Mouse (Mus musculus) central nervous system, embryonic 11.5 days (tissue): ENCODE data around the gene 4921539E11Rik. TPM values are rescaled to one million over a fixed set of nuclear protein-coding genes. Genes with fewer than 3 reads are reported as not detected.

Source experiments
- polyA plus RNA-seq: library from polyadenylated mRNA; depleted of rRNA; stranded (reverse); fragments of >200 nt; gene quantifications from 2 replicates; pipeline ENCODE4 v1.2.3, GENCODE M21; 2012; rRNA removed

4921539E11Rik gene
- polyA plus RNA-seq: not detected in 2 replicates

DNA sequence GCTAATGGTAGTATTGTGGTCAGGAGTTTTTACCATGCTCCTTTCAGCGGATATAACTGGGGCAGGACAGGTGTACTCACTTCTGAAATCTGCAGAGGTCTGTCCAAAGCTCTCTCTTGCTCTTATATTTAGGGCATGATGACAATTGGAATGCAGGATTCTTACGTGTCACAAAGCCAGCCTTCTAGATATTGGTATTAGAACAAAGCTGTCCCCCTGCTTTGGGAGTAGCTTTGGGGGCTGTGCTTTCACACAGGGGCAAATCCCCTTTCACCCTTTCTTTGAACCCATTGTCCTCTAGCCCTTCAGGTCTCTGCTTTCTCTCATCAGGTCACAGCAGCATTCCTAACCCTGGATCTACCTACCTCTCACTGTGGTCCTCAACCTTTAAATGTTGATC is at the start of gene 4921539E11Rik:
TSS of gene 4921539E11Rik (minus strand) at position 101 of the 400 bp plus-strand sequence.

DNA sequence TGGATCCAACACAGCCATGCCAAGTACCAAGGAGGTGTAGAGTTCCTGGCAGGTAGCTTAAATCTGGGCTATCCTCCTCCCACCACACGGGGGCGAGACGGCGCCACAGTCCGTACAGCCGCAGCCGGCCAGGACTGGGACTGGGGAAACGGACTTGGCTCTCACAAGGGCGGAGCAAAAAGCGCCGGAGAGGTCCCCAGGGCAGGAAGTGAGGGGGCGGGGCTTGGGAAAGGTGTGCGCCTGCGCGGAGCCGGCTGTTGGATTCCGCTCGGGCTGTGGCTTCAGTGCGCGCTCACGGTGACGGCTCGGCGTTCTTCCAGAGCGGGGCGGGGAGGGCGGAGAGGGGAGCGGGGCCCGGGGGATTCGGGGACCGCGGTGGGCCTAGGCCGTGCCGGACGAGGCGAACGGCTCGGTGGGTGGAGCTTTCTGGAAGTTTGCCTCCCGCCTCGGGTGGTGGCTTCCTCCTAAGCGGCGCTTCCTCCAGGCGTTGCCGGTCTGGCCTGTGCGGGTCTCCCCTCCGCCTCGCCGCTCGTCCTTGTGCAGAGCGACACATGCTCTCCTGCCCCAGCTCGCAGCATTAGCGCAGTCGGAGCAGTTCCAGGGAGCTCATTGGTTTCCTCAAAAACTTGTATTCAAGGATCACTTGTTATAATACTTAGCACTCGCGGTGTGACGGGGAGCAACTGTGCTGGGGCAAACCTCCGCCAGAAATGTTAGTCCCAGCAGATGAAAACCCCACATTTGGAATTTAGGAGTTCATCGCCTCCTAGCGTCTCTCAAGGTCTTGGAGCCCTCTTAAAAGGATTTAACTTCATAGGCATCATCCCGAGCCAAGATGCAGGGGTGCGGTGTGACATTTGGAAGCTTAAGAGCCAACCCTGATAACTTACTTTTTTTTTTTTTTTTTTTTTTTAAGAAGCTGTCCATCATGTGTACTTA is 23.2 kb upstream of the 4921539E11Rik start, which contains the start of gene Oma1:
TSS of gene Oma1 (plus strand) at position 226 of the 939 bp plus-strand sequence.

DNA sequence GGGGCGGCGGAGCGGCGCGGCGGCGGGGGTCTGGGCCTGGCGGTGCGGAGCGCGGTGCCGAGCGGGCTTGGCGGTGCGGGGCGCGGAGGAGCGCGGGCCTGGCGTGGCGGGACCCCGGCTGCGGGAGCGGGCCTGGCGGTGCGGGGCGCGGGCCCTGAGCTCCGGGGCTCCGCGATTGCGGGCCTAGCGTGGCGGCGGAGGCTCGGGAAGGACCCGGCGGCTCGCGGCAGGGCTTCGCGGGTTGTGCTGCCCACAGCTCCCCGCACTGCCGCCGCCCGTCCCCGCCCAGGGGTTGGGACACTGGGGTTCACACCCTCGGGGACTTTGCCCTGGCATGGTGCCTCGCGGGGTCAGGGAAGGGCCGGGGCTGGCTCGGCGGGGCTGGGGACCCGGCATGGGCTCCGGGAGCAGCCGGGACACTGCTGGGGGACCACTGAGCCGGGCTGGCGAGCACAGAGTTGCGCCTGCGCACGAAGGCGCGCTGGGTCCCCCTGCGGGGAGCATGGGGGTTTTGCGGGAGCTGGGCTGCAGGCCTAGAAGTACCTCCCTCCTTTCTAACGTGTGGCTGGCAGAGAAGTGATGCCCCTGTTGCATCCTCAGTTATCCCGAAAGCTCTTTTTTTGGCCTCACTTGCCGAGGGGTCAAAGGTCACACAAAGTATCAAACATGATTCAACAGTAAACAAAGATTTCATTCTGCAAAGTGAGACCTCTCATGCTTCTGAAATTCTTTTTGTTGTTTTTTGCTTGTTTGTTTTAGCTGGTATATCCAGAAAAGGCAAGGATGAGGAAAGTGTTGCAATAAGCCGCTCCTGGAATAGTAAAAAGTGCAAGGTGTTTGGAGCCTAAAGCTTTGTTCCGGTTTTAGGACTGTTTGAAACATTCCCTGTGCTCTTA is 75.5 kb downstream of the 4921539E11Rik start, which contains the start of gene Slc35d1:
TSS of gene Slc35d1 (minus strand) at position 240 of the 896 bp plus-strand sequence.

Other genes starting within 250 kb of the 4921539E11Rik start
- 38.3 and 43.1 TPM in 2 replicates for gene Mier1, start 176.5 kb downstream of the 4921539E11Rik start, polyA plus RNA-seq
- gene Wdr78, start 176.3 kb downstream of the 4921539E11Rik start, polyA plus RNA-seq: 8.7 and 9.0 TPM in 2 replicates
- 8.0 and 11.5 TPM in 2 replicates for gene Slc35d1, start 75.7 kb downstream of the 4921539E11Rik start, polyA plus RNA-seq
- gene Oma1, start 22.9 kb upstream of the 4921539E11Rik start, polyA plus RNA-seq: 9.5 and 9.7 TPM in 2 replicates